Mouse (Mus musculus) ES-Bruce4 (cell line): ENCODE results near the gene Mindy4b-ps. TPM values are rescaled to one million over a fixed set of nuclear protein-coding genes. Genes with fewer than 3 reads are reported as not detected.

Experiments used
- H3K27ac ChIP-seq: 2 replicates; pipeline ENCODE4 v1.5.1; 2012; ENCODE audit warnings: low read length, inconsistent platforms; ENCODE audit not compliant: insufficient read depth
- H3K27me3 ChIP-seq: 2 replicates; pipeline ENCODE4 v1.6.1; 2012; ENCODE audit warnings: mild to moderate bottlenecking, low read length, inconsistent platforms; ENCODE audit not compliant: control insufficient read depth, poor library complexity, insufficient read depth, severe bottlenecking
- H3K36me3 ChIP-seq: 2 replicates; pipeline ENCODE4 v1.6.1; 2012; ENCODE audit warnings: inconsistent platforms, mild to moderate bottlenecking, low read length, moderate library complexity; ENCODE audit not compliant: control insufficient read depth, poor library complexity, insufficient read depth, severe bottlenecking
- H3K4me1 ChIP-seq: one replicate; pipeline ENCODE4 v1.8.1; 2011; ENCODE audit warnings: low read length; ENCODE audit not compliant: control insufficient read depth, insufficient read depth
- H3K4me3 ChIP-seq: 2 replicates; pipeline ENCODE4 v1.5.1; 2011; ENCODE audit warnings: low read depth, mild to moderate bottlenecking, low read length
- H3K9ac ChIP-seq: 2 replicates; pipeline ENCODE4 v1.6.1; 2012; ENCODE audit warnings: low read depth, mild to moderate bottlenecking, inconsistent platforms; ENCODE audit not compliant: poor library complexity, severe bottlenecking
- H3K9me3 ChIP-seq: replicated peaks from 2 replicates; pipeline ENCODE4 v1.6.1; 2012; ENCODE audit warnings: mild to moderate bottlenecking, low read length, inconsistent platforms; ENCODE audit not compliant: control insufficient read depth, poor library complexity, insufficient read depth, severe bottlenecking
- CTCF ChIP-seq: IDR thresholded peaks from one replicate; pipeline ENCODE4 v1.8.1; 2011; ENCODE audit warnings: low read depth, low read length
- EP300 ChIP-seq: IDR thresholded peaks from 2 replicates; pipeline ENCODE4 v1.6.1; 2011; ENCODE audit warnings: low read depth, low read length; ENCODE audit not compliant: insufficient read depth
- POLR2A ChIP-seq: IDR thresholded peaks from one replicate; pipeline ENCODE4 v1.8.1; 2011; ENCODE audit warnings: low read length; ENCODE audit not compliant: insufficient read depth
- polyA plus RNA-seq: library from polyadenylated mRNA; stranded (reverse); fragments of >200 nt; gene quantifications from 2 replicates; pipeline ENCODE4 v1.2.4, GENCODE M21; 2011; ENCODE audit warnings: low read depth; ENCODE audit not compliant: missing spikeins, insufficient read depth, insufficient read length

Mindy4b-ps gene
- polyA plus RNA-seq, 1 experiment, result not detected

DNA sequence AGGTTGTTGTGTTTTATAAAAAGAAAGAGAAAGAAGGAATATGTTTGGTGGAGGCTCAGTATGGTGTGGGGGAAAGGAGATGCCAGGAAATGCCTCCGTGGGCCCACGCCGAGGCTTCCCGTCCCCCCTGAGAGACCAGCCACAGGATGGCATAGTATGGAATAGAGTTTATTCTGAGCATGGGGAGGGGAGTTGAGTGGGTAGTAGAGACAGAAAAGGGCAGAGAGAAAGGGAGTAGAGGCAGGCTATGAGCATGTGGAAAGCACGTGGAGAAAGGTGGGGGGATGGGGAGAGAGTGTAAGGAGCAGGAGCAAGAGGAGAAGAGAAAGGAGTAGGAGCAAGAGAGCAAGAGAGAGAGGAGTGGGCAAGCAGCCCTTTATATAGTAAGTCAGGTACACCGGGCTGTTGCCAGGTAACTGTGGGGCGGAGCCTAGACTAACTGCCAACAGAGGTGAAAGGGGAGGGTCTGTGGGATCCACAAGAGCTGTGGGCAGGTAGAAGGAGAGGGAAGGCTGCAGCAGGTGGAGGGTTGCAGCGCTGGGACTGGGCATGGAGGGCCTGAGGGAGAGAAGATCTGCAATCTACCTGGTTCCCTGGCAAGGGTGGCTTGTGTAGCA lies 38.4 kb downstream of the Mindy4b-ps start:
- Histone ChIP-seq H3K9me3 (no peaks in the 10 kb centered on the region), H3K27ac (no peak overlapping the region), H3K27me3 (no peaks in the 10 kb centered on the region), H3K4me1 (no peaks in the 10 kb centered on the region), H3K4me3 (no peak overlapping the region), H3K36me3 (no peaks in the 10 kb centered on the region), H3K9ac (no peak overlapping the region)
- TF ChIP-seq POLR2A (no peak), CTCF (no peak), EP300 (no peak)

- H3K27ac ChIP-seq, result no peak overlapping the region
- TF ChIP-seq POLR2A, result no peak
- H3K4me3 ChIP-seq, result no peak overlapping the region
- H3K27me3 ChIP-seq, result no peaks in the 10 kb centered on the region; the same call in 1 of the 2 replicates
- H3K9ac ChIP-seq, result no peak overlapping the region
- H3K9me3 ChIP-seq, result no peaks in the 10 kb centered on the region
- no peaks in the 10 kb centered on the region for H3K4me1 ChIP-seq
- H3K36me3 ChIP-seq, result no peaks in the 10 kb centered on the region
These were observed 65.7 kb downstream of the Mindy4b-ps start for GRCm38 (mm10) chr3:58756429-58756828.

DNA sequence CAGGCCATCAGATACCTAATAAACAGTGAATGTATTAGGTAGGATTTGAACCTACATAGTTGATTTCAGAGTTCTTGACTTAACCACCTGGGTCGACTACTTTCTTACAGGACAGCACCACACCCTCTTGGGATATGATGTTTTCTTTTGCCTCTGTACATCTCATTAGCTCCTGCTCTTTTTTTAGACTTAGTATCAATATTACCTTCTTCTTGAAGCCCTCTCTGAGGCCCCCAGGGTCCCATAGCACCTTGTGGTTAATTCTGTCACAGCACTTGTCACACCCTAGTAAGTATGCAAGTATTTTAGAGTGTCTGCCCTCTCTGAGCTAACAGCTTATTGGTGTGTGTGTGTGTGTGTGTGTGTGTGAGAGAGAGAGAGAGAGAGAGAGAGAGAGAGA lies 66.3 kb downstream of the Mindy4b-ps start:
- no peaks in the 10 kb centered on the region for H3K36me3 ChIP-seq
- no peaks in the 10 kb centered on the region; the same call in 1 of the 2 replicates for H3K27me3 ChIP-seq
- no peak overlapping the region for H3K4me3 ChIP-seq
- H3K9ac ChIP-seq, result no peak overlapping the region
- TF ChIP-seq EP300 (no peak), CTCF (no peak), POLR2A (no peak)
- H3K9me3 ChIP-seq, result no peaks in the 10 kb centered on the region
- H3K27ac ChIP-seq, result no peak overlapping the region
- H3K4me1 ChIP-seq, result no peaks in the 10 kb centered on the region

GRCm38 (mm10) chr3:58754361-58754760 lies 67.8 kb downstream of the Mindy4b-ps start:
- Histone ChIP-seq H3K4me1 (no peaks in the 10 kb centered on the region), H3K9ac (no peak overlapping the region), H3K36me3 (no peaks in the 10 kb centered on the region), H3K27ac (no peak overlapping the region), H3K27me3 (no peaks in the 10 kb centered on the region; the same call in 1 of the 2 replicates), H3K4me3 (no peak overlapping the region), H3K9me3 (no peaks in the 10 kb centered on the region)
- TF ChIP-seq POLR2A (no peak), CTCF (no peak), EP300 (no peak)

DNA sequence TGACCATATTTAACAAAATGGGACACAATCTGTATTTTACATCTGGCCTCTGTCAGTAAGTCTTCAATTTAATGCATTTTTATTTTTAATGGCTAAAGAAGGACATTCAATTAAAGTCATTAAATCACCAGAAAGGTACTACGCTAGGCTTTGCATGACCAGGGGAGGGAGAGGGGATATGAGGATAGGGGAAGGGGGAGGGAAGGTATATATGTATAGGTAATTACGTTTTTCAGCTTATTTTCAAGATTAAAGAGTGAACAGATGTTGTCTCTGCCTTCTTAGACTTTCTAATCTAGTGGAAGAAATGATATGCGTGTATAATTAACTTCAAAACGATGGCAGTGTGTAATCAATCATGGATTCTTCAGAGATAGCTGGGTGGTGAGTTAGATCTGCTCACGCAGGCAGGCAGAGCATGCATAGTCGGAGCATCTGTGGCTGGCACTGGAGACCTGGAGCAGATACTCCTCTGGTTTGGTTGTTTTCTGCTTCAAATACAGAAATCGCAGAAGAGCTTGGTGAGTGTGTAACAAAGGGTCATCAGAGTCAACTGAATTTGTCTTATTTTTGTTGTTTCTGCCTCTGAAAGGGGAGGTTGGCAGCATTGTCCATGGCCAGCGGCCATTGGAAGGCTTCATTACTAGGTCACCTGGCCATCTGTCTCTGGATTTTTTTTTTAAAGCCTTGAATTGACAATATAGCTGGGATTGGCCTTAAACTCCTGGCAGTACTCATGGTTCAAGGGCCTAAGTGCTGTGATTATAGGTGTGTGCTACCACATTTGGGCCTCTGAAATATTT lies 70.1 kb downstream of the Mindy4b-ps start:
- H3K27ac ChIP-seq, result no peak overlapping the region
- no peak overlapping the region for H3K9ac ChIP-seq
- H3K9me3 ChIP-seq, result no peaks in the 10 kb centered on the region
- TF ChIP-seq EP300 (no peak), CTCF (no peak), POLR2A (no peak)
- no peak overlapping the region for H3K4me3 ChIP-seq
- H3K27me3 ChIP-seq, result no peaks in the 10 kb centered on the region; the same call in 1 of the 2 replicates
- H3K36me3 ChIP-seq, result no peaks in the 10 kb centered on the region
- H3K4me1 ChIP-seq, result no peaks in the 10 kb centered on the region

DNA sequence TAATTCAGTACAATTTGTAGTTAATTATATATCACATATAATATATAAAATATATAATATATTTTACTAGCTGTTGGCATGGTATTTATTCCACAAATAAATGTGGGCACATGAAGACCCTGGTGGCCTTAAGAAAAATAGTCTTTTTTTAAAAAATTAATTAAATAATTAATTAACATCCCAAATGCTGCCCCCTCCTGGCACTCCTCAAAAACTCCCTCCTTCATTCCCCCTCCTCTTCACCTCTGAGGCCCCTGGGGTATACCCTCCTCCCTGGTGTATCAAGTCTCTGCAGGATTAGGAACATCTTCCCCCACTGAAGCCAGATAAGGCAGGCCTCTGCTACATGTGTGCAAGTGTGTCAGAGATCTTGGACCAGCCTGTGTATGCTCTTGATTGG lies 73.4 kb downstream of the Mindy4b-ps start:
- Histone ChIP-seq H3K4me3 (no peak overlapping the region), H3K9me3 (no peaks in the 10 kb centered on the region), H3K4me1 (no peaks in the 10 kb centered on the region), H3K27me3 (no peaks in the 10 kb centered on the region; the same call in 1 of the 2 replicates), H3K36me3 (no peaks in the 10 kb centered on the region), H3K9ac (no peak overlapping the region), H3K27ac (no peak overlapping the region)
- no peak for TF ChIP-seq POLR2A
- no peak for TF ChIP-seq EP300
- TF ChIP-seq CTCF, result no peak
